Mouse (Mus musculus) liver, embryonic 14.5 days (tissue): ENCODE results near the gene Tapbpl.

Experiments
- CTCF ChIP-seq: IDR thresholded peaks from 2 replicates; pipeline ENCODE4 v1.5.1; 2016; ENCODE audit warnings: antibody characterized with exemption, low read depth, control low read depth
- EP300 ChIP-seq: IDR thresholded peaks from 2 replicates; pipeline ENCODE4 v1.6.1; 2016; ENCODE audit warnings: antibody characterized with exemption, low read depth

- TF ChIP-seq CTCF (no peak), EP300 (no peak)
These were observed 39.5 kb downstream of the Tapbpl start for GRCm38 (mm10) chr6:125192016-125192714.
